Mouse (Mus musculus): ENCODE measurements around the gene Heatr5a. TPM values are rescaled to one million over a fixed set of nuclear protein-coding genes. Genes with fewer than 3 reads are reported as not detected.
A peak's percentile ranks its signal among the peaks of the same experiment; 100 is the strongest.

Gene Heatr5a
- polyA plus RNA-seq, 1 experiment from 2014 or later = 6.2 TPM

GRCm38 (mm10) chr12:51882606-51883296 is 88.4 kb downstream of the Heatr5a start:
- peaks cover 50% of the 10 kb centered on the region for H3K36me3 ChIP-seq
- H3K27me3 ChIP-seq = no peaks in the 10 kb centered on the region
- H3K9me3 ChIP-seq (replicated peaks) = no peaks in the 10 kb centered on the region
- no peak overlapping the region; the same call in 1 of the 2 replicates for H3K9ac ChIP-seq
- H3K4me1 ChIP-seq (replicated peaks) = peaks cover 8% of the 10 kb centered on the region; the same call in 1 of the 2 replicates
- 74% methylated on average over 6 of the region's 6 CpGs for WGBS
- no peak overlapping the region for H3K4me3 ChIP-seq
- H3K4me2 ChIP-seq = no peak overlapping the region
- H3K27ac ChIP-seq = peak overlapping the region; percentile 46
- peak; percentile 66; the same call in 1 of the 2 replicates for ATAC-seq (replicated peaks; ENCODE audit: insufficient number of reproducible peaks, insufficient read depth, low FRiP score, low read depth)

- WGBS = 91% methylated on average over 2 of the region's 2 CpGs
- H3K36me3 ChIP-seq = peaks cover 60% of the 10 kb centered on the region
Measured at GRCm38 (mm10) chr12:51881775-51882174, 89.3 kb downstream of the Heatr5a start.

DNA sequence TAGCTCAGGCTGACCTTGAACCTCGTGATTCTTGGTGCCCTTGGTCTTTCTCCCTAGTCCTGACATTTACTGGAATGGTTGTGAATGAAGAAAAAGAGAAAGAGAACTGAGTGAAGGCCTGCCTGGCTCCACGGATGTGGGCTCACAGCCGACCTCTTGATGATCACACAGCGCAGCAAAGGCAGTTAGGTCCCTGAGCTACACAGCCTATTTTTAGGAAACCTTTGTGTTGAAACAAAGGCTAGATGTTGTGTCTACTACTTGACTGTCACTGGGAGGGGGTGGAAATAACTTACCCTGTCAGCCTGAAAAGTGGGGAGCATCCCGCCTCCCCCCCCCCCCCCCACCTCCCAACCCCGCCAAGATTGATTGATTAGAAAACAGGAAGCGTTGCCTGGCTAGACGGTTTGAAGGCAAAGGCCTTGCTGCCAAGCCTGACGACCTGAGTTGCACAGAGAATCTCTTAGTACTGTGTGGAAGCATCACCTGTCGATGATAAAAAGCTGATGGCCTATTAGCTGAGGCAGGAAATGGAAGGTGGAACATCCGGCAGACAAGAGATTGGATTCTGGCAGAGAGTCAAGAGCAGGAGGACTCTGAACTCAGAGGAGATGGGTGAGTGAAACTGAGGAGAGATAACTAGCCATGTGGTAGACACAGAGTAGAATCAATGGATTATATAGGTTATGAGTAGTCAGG is 99.5 kb downstream of the Heatr5a start:
- H3K36me3 ChIP-seq = 0 out of 2 replicates have a peak, but pooled peaks cover 10% of the 10 kb centered on the region
- no peak overlapping the region for H3K9ac ChIP-seq
- ATAC-seq (replicated peaks; ENCODE audit: insufficient number of reproducible peaks, insufficient read depth, low FRiP score, low read depth) = no peak
- no peak overlapping the region for H3K4me3 ChIP-seq
- H3K4me2 ChIP-seq = no peak overlapping the region
- 47% methylated on average over 11 of the region's 11 CpGs for WGBS
- H3K27me3 ChIP-seq = no peaks in the 10 kb centered on the region
- peaks cover 5% of the 10 kb centered on the region; the same call in 1 of the 2 replicates for H3K4me1 ChIP-seq (replicated peaks)
- H3K9me3 ChIP-seq (replicated peaks) = no peaks in the 10 kb centered on the region
- H3K27ac ChIP-seq = no peak overlapping the region

More at GRCm38 (mm10) chr12:51881775-51882174, 89.3 kb downstream of the Heatr5a start:
- Histone ChIP-seq H3K4me2 (no peak overlapping the region), H3K4me1 (replicated peaks) (peaks cover 8% of the 10 kb centered on the region; the same call in 1 of the 2 replicates), H3K27me3 (no peaks in the 10 kb centered on the region), H3K4me3 (no peak overlapping the region), H3K9ac (no peak overlapping the region), H3K9me3 (replicated peaks) (no peaks in the 10 kb centered on the region), H3K27ac (no peak overlapping the region)
- ATAC-seq (replicated peaks; ENCODE audit: insufficient number of reproducible peaks, insufficient read depth, low FRiP score, low read depth) = no peak

GRCm38 (mm10) chr12:51869511-51869910 is 101.6 kb downstream of the Heatr5a start:
- no peak for ATAC-seq (replicated peaks; ENCODE audit: insufficient number of reproducible peaks, insufficient read depth, low FRiP score, low read depth)
- Histone ChIP-seq H3K9me3 (replicated peaks) (no peaks in the 10 kb centered on the region), H3K9ac (no peak overlapping the region), H3K4me3 (no peak overlapping the region), H3K27ac (no peak overlapping the region), H3K36me3 (0 out of 2 replicates have a peak, but pooled peaks cover 1% of the 10 kb centered on the region), H3K4me2 (no peak overlapping the region), H3K4me1 (replicated peaks) (peaks cover 15% of the 10 kb centered on the region), H3K27me3 (no peaks in the 10 kb centered on the region)
- WGBS = 60% methylated on average over 3 of the region's 3 CpGs

- WGBS = 79% methylated on average over 8 of the region's 8 CpGs
Measured at GRCm38 (mm10) chr12:51867076-51867475, 104.0 kb downstream of the Heatr5a start.

DNA sequence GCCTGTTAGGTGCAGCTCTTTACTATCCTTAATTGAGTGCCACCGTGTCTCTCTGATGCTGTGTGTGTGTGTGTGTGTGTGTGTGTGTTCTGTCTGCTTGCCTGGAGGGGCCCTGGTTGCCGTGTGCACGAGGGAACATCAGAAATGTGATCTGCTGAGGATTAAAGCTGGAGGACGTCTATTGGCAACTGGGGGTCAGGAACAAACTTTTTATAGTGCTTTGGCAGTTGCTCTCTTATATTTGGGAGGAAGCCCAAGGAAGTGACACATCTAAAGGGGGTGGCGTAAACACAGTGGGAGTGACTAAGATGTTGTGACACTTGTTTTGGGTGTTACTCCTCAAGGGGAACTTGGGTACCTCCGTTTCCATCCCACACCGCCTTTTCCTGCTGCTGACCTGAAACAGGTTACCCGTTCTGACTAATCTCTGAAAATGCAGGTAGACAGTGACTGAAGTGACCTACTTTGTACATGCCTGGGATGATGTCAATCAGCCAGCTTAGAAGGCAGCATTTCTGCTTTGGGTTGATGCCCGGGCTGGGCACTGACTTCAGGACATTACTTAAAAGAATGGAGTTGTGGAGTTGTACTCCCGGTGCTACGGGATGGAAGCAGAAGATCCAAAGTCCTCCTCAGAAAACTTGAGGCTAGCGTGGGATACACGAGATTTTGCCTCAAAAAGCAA is 104.8 kb downstream of the Heatr5a start:
- Histone ChIP-seq H3K36me3 (no peaks in the 10 kb centered on the region), H3K4me3 (no peak overlapping the region), H3K27ac (no peak overlapping the region), H3K27me3 (no peaks in the 10 kb centered on the region), H3K9ac (no peak overlapping the region), H3K4me1 (replicated peaks) (peaks cover 10% of the 10 kb centered on the region), H3K4me2 (no peak overlapping the region), H3K9me3 (replicated peaks) (no peaks in the 10 kb centered on the region)
- 64% methylated on average over 13 of the region's 13 CpGs for WGBS
- ATAC-seq (replicated peaks; ENCODE audit: insufficient number of reproducible peaks, insufficient read depth, low FRiP score, low read depth) = no peak

More at GRCm38 (mm10) chr12:51867076-51867475, 104.0 kb downstream of the Heatr5a start:
- H3K4me3 ChIP-seq = no peak overlapping the region
- H3K9ac ChIP-seq = no peak overlapping the region
- H3K27ac ChIP-seq = no peak overlapping the region
- H3K4me2 ChIP-seq = no peak overlapping the region
- no peaks in the 10 kb centered on the region for H3K9me3 ChIP-seq (replicated peaks)
- no peak for ATAC-seq (replicated peaks; ENCODE audit: insufficient number of reproducible peaks, insufficient read depth, low FRiP score, low read depth)
- H3K27me3 ChIP-seq = no peaks in the 10 kb centered on the region
- peaks cover 15% of the 10 kb centered on the region for H3K4me1 ChIP-seq (replicated peaks)
- no peaks in the 10 kb centered on the region for H3K36me3 ChIP-seq

GRCm38 (mm10) chr12:51865790-51866179 is 105.3 kb downstream of the Heatr5a start:
- 51% methylated on average over 4 of the region's 4 CpGs for WGBS
- 0 out of 2 replicates have a peak overlapping the region, but pooled peaks have one; percentile 21 for H3K27ac ChIP-seq
- no peaks in the 10 kb centered on the region for H3K27me3 ChIP-seq
- no peaks in the 10 kb centered on the region for H3K9me3 ChIP-seq (replicated peaks)
- no peak overlapping the region for H3K4me2 ChIP-seq
- peaks cover 10% of the 10 kb centered on the region for H3K4me1 ChIP-seq (replicated peaks)
- ATAC-seq (replicated peaks; ENCODE audit: insufficient number of reproducible peaks, insufficient read depth, low FRiP score, low read depth) = no peak
- no peak overlapping the region for H3K9ac ChIP-seq
- H3K36me3 ChIP-seq = no peaks in the 10 kb centered on the region
- H3K4me3 ChIP-seq = no peak overlapping the region

GRCm38 (mm10) chr12:51865061-51865789 is 105.9 kb downstream of the Heatr5a start:
- no peak for ATAC-seq (replicated peaks; ENCODE audit: insufficient number of reproducible peaks, insufficient read depth, low FRiP score, low read depth)
- 0 out of 2 replicates have a peak overlapping the region, but pooled peaks have one; percentile 21 for H3K27ac ChIP-seq
- WGBS = 48% methylated on average over 9 of the region's 9 CpGs

DNA sequence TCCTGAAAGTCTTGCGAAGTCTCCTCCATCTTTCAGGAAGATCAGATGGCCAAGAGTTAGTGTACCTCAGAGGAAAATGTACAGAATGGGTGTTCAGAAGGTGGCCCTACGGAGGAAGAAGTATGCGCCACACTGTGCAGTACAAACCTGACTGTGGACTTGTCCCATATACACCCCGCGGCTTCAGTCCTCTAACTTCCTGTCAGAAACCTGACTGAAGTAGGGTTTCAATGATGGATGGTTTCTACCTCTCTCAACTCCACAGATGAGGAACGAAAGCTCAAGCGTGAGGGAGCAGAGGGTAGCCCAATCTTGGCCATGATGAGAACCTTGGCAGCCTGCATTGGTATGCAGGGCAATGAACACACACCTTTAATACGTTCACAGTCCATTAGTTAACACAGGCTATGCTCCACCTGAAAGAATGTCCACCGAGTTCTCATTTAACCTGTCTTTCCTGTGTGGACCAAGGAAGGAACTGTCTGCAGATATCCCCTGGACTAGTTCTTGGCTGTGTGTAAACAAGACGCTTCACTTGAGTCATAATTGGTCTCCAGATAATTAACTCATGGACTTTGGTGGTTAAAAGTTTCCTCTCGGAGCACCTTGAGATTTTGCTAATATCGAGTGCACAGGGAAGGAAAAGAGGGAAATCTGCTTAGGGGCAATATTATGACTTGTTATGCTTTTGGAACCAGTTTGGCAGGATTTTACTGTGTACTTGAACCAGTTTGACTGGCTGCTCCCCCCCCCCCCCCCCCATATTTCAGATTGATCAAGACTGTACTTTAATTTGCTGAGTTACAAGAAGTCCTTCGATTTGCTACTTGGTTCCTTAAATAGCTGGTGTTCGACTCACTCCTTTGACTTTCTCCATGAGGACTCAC is 107.8 kb downstream of the Heatr5a start:
- no peak overlapping the region for H3K4me2 ChIP-seq
- H3K4me1 ChIP-seq (replicated peaks) = peaks cover 10% of the 10 kb centered on the region
- no peak overlapping the region for H3K9ac ChIP-seq
- no peaks in the 10 kb centered on the region for H3K9me3 ChIP-seq (replicated peaks)
- no peak for ATAC-seq (replicated peaks; ENCODE audit: insufficient number of reproducible peaks, insufficient read depth, low FRiP score, low read depth)
- H3K27me3 ChIP-seq = no peaks in the 10 kb centered on the region
- WGBS = 87% methylated on average over 14 of the region's 14 CpGs
- H3K27ac ChIP-seq = no peak overlapping the region
- H3K4me3 ChIP-seq = no peak overlapping the region
- no peaks in the 10 kb centered on the region for H3K36me3 ChIP-seq

More at GRCm38 (mm10) chr12:51865061-51865789, 105.9 kb downstream of the Heatr5a start:
- Histone ChIP-seq H3K36me3 (no peaks in the 10 kb centered on the region), H3K4me3 (no peak overlapping the region), H3K9ac (no peak overlapping the region), H3K27me3 (no peaks in the 10 kb centered on the region), H3K4me2 (no peak overlapping the region), H3K4me1 (replicated peaks) (peaks cover 10% of the 10 kb centered on the region), H3K9me3 (replicated peaks) (no peaks in the 10 kb centered on the region)
